Mouse (Mus musculus): Measurements from ENCODE around the gene Fbn1.

DNA sequence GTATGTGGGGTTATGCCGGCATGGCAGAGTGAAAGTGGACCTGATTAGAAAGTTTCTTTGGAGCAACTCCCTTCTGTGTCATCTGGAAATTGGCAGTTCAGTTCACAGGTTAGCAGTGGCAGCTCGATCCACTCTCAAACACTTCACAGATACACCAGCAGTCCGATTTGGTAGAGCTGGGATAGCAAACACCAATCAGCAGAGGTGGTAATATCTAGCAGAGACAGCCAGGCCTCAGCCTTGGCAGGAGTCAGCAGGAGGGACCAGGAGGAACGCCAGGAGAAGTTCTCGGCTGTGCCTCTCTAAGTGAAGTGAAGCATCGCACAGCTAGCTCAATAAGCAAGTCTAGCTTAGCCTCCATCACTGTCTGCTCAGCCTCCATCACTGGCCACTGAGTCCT, 74.3 kb downstream of the Fbn1 start:
- TF ChIP-seq CTCF (IDR thresholded peaks at IDR 0.05; ENCODE audit: low read depth, low read length) (no peak), POLR2A (IDR thresholded peaks at IDR 0.05; ENCODE audit: borderline replicate concordance, low read depth, low read length) (no peak)

Measured in bone marrow macrophage, adult 2 months (primary cell).